16 mouse cellular contexts compared by ENCODE assay signal in the genomic region with DNA sequence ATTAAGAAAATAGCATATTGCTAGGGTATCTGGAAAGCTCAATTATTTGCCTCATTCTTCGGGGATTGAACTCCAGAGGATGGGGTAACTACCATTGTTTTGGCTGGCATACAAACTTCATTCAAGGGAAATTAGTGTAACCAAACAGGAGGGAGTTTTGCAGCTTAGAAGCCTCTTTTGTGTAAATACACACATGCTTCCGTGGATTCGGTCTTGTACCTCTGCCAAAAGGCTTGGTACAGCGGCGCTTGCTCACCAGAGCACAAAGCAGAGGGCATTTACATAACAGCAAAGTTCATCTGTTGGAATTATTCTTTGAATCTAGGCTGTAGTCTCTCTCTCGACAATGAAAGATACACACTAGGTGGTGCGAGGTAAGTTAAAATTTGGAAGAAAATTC.
A peak's percentile ranks its signal among the peaks of the same experiment; 100 is the strongest.
DNase-seq lines count a peak whose midpoint lies in the region; ATAC-seq lines count a peak whose summit lies in the region.
"Had no signal": no experiment of that assay in that cellular context is flagged by ENCODE, and none has a peak within 500 bp of the region (broad histone marks: within the 10 kb centered on the region; RNA-seq: fewer than 3 reads in every experiment).

No protein-coding gene starts in this region.

- DNase-seq in cerebellum, postnatal 10 days = peak; percentile 61
- DNase-seq in cerebellum, adult 9-10 months = no peak
- DNase-seq in kidney, adult 8-10 months = peak; percentile 2
- peak; percentile 82 for DNase-seq in midbrain, embryonic 14.5 days
- DNase-seq in midbrain, embryonic 10.5 days (ENCODE audit: low spot score) = no peak
- peak; percentile 12 for DNase-seq in lung, postnatal 25 days (ENCODE audit: low spot score)
- no peak for DNase-seq in left cerebral cortex, adult 18-20 months (ENCODE audit: low spot score in 2 of 2)
- DNase-seq: adrenal gland, postnatal 14 days; heart, postnatal 4 days; thymus, postnatal 4 days had no signal

- H3K36me3 ChIP-seq in kidney, embryonic 14.5 days (ENCODE audit: control insufficient read depth, insufficient read depth, low read length) = no peaks in the 10 kb centered on the region
- H3K36me3 ChIP-seq in midbrain, embryonic 14.5 days (ENCODE audit: control insufficient read depth, insufficient read depth, low read length) = no peaks in the 10 kb centered on the region
- H3K36me3 ChIP-seq in midbrain, embryonic 10.5 days = no peaks in the 10 kb centered on the region
- H3K36me3 ChIP-seq: heart, embryonic 13.5 days had no signal

- no peak overlapping the region for H3K9ac ChIP-seq in kidney, embryonic 14.5 days (ENCODE audit: low read depth, low read length)
- H3K9ac ChIP-seq in midbrain, embryonic 14.5 days (replicated peaks; ENCODE audit: low read length) = no peak overlapping the region
- H3K9ac ChIP-seq: heart, embryonic 13.5 days had no signal

- H3K4me2 ChIP-seq in kidney, embryonic 14.5 days (replicated peaks; ENCODE audit: low read depth, low read length) = no peak overlapping the region
- no peak overlapping the region; the same call in 1 of the 2 replicates for H3K4me2 ChIP-seq in midbrain, embryonic 14.5 days (ENCODE audit: low read length)
- H3K4me2 ChIP-seq: heart, embryonic 13.5 days; liver, embryonic 11.5 days had no signal

- H3K27me3 ChIP-seq in kidney, embryonic 14.5 days (ENCODE audit: control insufficient read depth, insufficient read depth, low read length) = no peaks in the 10 kb centered on the region
- H3K27me3 ChIP-seq in midbrain, embryonic 14.5 days (ENCODE audit: control insufficient read depth, insufficient read depth, low read length) = no peaks in the 10 kb centered on the region
- no peaks in the 10 kb centered on the region for H3K27me3 ChIP-seq in midbrain, embryonic 10.5 days (ENCODE audit: low read depth, poor library complexity, severe bottlenecking)
- H3K27me3 ChIP-seq: heart, embryonic 13.5 days had no signal

- H3K27ac ChIP-seq in kidney, embryonic 14.5 days (ENCODE audit: low read depth, low read length) = no peak overlapping the region
- H3K27ac ChIP-seq in midbrain, embryonic 14.5 days (replicated peaks; ENCODE audit: low read depth, low read length) = no peak overlapping the region
- no peak overlapping the region for H3K27ac ChIP-seq in midbrain, embryonic 10.5 days (replicated peaks)
- H3K27ac ChIP-seq: heart, embryonic 13.5 days; left cerebral cortex, adult 2 months; macrophage had no signal

- no peaks in the 10 kb centered on the region for H3K9me3 ChIP-seq in kidney, embryonic 14.5 days (ENCODE audit: control insufficient read depth, low read length)
- no peaks in the 10 kb centered on the region for H3K9me3 ChIP-seq in midbrain, embryonic 14.5 days (ENCODE audit: control insufficient read depth, low read length)
- no peaks in the 10 kb centered on the region for H3K9me3 ChIP-seq in midbrain, embryonic 10.5 days (replicated peaks)
- H3K9me3 ChIP-seq: heart, embryonic 13.5 days had no signal

- no peak for ATAC-seq in kidney, embryonic 14.5 days (ENCODE audit: low FRiP score, low TSS enrichment)
- no peak for ATAC-seq in midbrain, embryonic 14.5 days (ENCODE audit: low FRiP score, low TSS enrichment)
- ATAC-seq: intestine, embryonic 16.5 days had no signal

- WGBS in kidney, embryonic 14.5 days = 89% methylated on average over 7 of the region's 7 CpGs
- WGBS in midbrain, embryonic 14.5 days = 19% methylated on average over 7 of the region's 7 CpGs
- WGBS in midbrain, embryonic 10.5 days = 62% methylated on average over 7 of the region's 7 CpGs

- no peaks in the 10 kb centered on the region for H3K4me1 ChIP-seq in kidney, embryonic 14.5 days (ENCODE audit: control insufficient read depth, insufficient read depth, low read length)
- H3K4me1 ChIP-seq in midbrain, embryonic 14.5 days (ENCODE audit: control insufficient read depth, insufficient read depth, low read length) = peaks cover 23% of the 10 kb centered on the region
- H3K4me1 ChIP-seq in midbrain, embryonic 10.5 days = peaks cover 6% of the 10 kb centered on the region; the same call in 1 of the 2 replicates
- H3K4me1 ChIP-seq: heart, embryonic 13.5 days had no signal

- no peak overlapping the region for H3K4me3 ChIP-seq in kidney, embryonic 14.5 days (ENCODE audit: low read length)
- H3K4me3 ChIP-seq in midbrain, embryonic 14.5 days (replicated peaks; ENCODE audit: low read depth, low read length) = no peak overlapping the region
- no peak overlapping the region for H3K4me3 ChIP-seq in midbrain, embryonic 10.5 days
- H3K4me3 ChIP-seq: heart, embryonic 13.5 days; left cerebral cortex, adult 2 months had no signal

Comparison
In these comparisons a context has a peak if more than half of its experiments do, and no peak if none do; other contexts are left out.
1. DNase-seq: peak in cerebellum, postnatal 10 days (2 of 2), kidney, adult 8-10 months (2 of 2), midbrain, embryonic 14.5 days (single experiment) and lung, postnatal 25 days (single experiment); none in cerebellum, adult 9-10 months (single experiment), midbrain, embryonic 10.5 days (single experiment) and left cerebral cortex, adult 18-20 months (0 of 2).